Mouse (Mus musculus) CH12.LX (cell line): ENCODE data around the gene Olfr1449. TPM values are rescaled to one million over a fixed set of nuclear protein-coding genes. Genes with fewer than 3 reads are reported as not detected.

Experiments used
- DNase-seq: peaks from one replicate; pipeline ENCODE4 v3.0.0-alpha.2; 2013; ENCODE audit errors: extremely low read depth
- H3K27ac ChIP-seq: 2 replicates; pipeline ENCODE4 v1.5.1; 2012; ENCODE audit warnings: low read depth, mild to moderate bottlenecking, control low read depth, moderate library complexity; ENCODE audit not compliant: insufficient read depth
- H3K27me3 ChIP-seq: replicated peaks from 2 replicates; pipeline ENCODE3; 2012; ENCODE audit warnings: inconsistent platforms
- H3K36me3 ChIP-seq, 2 experiments: replicated peaks in 1 of 2; 2 replicates each; pipeline versions ENCODE3 to v1.6.1; 2012; ENCODE audit warnings: inconsistent platforms in 1 of 2, low read length in 1 of 2, mild to moderate bottlenecking in 1 of 2, mixed read lengths in 1 of 2, moderate library complexity in 1 of 2; ENCODE audit not compliant: control insufficient read depth in 1 of 2, insufficient read depth in 1 of 2
- H3K4me1 ChIP-seq, 2 experiments: 2 replicates each; pipeline ENCODE4 v1.6.1; 2012; ENCODE audit warnings: inconsistent platforms in 1 of 2, moderate library complexity in 1 of 2; ENCODE audit not compliant: insufficient read depth in 2 of 2, control insufficient read depth in 1 of 2
- H3K4me2 ChIP-seq: 2 replicates; pipeline ENCODE4 v1.6.1; 2012; ENCODE audit warnings: low read depth, mild to moderate bottlenecking, control low read depth; ENCODE audit not compliant: poor library complexity, insufficient read depth, severe bottlenecking
- H3K4me3 ChIP-seq, 3 experiments: fragments of 150-350 bp in 1 of 3; sonication (generic) in 1 of 3; replicated peaks in 1 of 3; 2 replicates each; pipeline versions ENCODE3 to v1.5.1; 2011 to 2012; ENCODE audit warnings: low read depth in 2 of 3, low read length in 2 of 3, mild to moderate bottlenecking in 2 of 3, moderate library complexity in 2 of 3, control low read depth in 1 of 3, improper control_type of control experiment in 1 of 3, inconsistent platforms in 1 of 3, mixed read lengths in 1 of 3; ENCODE audit not compliant: poor library complexity in 1 of 3
- H3K79me2 ChIP-seq: replicated peaks from 2 replicates; pipeline ENCODE4 v1.6.1; 2012; ENCODE audit warnings: mild to moderate bottlenecking, moderate library complexity; ENCODE audit not compliant: control insufficient read depth, poor library complexity, insufficient read depth, severe bottlenecking; ENCODE audit errors: extremely low read depth
- H3K9ac ChIP-seq: 2 replicates; pipeline ENCODE4 v1.6.1; 2012; ENCODE audit warnings: low read depth, mild to moderate bottlenecking, control low read depth, moderate library complexity; ENCODE audit not compliant: insufficient read depth
- H3K9me3 ChIP-seq: replicated peaks from 2 replicates; pipeline ENCODE3; 2012; ENCODE audit warnings: low read length, inconsistent platforms, mixed read lengths
- CHD1 ChIP-seq: IDR thresholded peaks from 2 replicates; pipeline ENCODE4 v1.6.1; 2012; ENCODE audit warnings: low read depth, low read length, improper control_type of control experiment, inconsistent platforms
- CHD2 ChIP-seq: IDR thresholded peaks from 2 replicates; pipeline ENCODE4 v1.6.1; 2011; ENCODE audit warnings: low read length, improper control_type of control experiment
- CTCF ChIP-seq, 2 experiments: IDR thresholded peaks in 1 of 2; conservative IDR thresholded peaks in 1 of 2; 2 replicates each; pipeline ENCODE4 v1.5.1; 2011 to 2012; ENCODE audit warnings: low read depth in 2 of 2, low read length in 2 of 2, improper control_type of control experiment in 1 of 2, inconsistent platforms in 1 of 2, mild to moderate bottlenecking in 1 of 2, moderate library complexity in 1 of 2
- E2F4 ChIP-seq: IDR thresholded peaks from 2 replicates; pipeline ENCODE4 v1.6.1; 2011; ENCODE audit warnings: low read depth, low read length, improper control_type of control experiment; ENCODE audit not compliant: insufficient replicate concordance
- EP300 ChIP-seq: IDR thresholded peaks from 2 replicates; pipeline ENCODE4 v1.6.1; 2011; ENCODE audit warnings: low read length, improper control_type of control experiment
- GABPA ChIP-seq: IDR thresholded peaks from 2 replicates; pipeline ENCODE4 v1.6.1; 2012; ENCODE audit warnings: low read depth, low read length, improper control_type of control experiment, inconsistent platforms; ENCODE audit not compliant: insufficient replicate concordance
- HCFC1 ChIP-seq: IDR thresholded peaks from 2 replicates; pipeline ENCODE4 v1.6.1; 2012; ENCODE audit warnings: low read depth, mild to moderate bottlenecking, inconsistent platforms, low read length, improper control_type of control experiment
- IRF4 ChIP-seq: IDR thresholded peaks from 2 replicates; pipeline ENCODE4 v1.6.1; 2014; ENCODE audit warnings: low read depth, mild to moderate bottlenecking, inconsistent platforms, low read length, improper control_type of control experiment
- JUN ChIP-seq: IDR thresholded peaks from 2 replicates; pipeline ENCODE4 v1.6.1; 2011; ENCODE audit warnings: low read depth, mild to moderate bottlenecking, low read length, improper control_type of control experiment, moderate library complexity; ENCODE audit not compliant: insufficient read depth
- MAFK ChIP-seq: IDR thresholded peaks from 2 replicates; pipeline ENCODE4 v1.6.1; 2011; ENCODE audit warnings: low read length, improper control_type of control experiment; ENCODE audit not compliant: insufficient replicate concordance
- MAZ ChIP-seq: IDR thresholded peaks from 2 replicates; pipeline ENCODE4 v1.6.1; 2012; ENCODE audit warnings: low read depth, mild to moderate bottlenecking, inconsistent platforms, low read length, improper control_type of control experiment, moderate library complexity
- MEF2A ChIP-seq: IDR thresholded peaks from 2 replicates; pipeline ENCODE4 v1.6.1; 2014; ENCODE audit warnings: low read depth, mild to moderate bottlenecking, inconsistent platforms, low read length, improper control_type of control experiment, borderline replicate concordance
- MXI1 ChIP-seq: IDR thresholded peaks from 2 replicates; pipeline ENCODE4 v1.6.1; 2011; ENCODE audit warnings: mild to moderate bottlenecking, low read depth, low read length, improper control_type of control experiment
- MYC ChIP-seq: IDR thresholded peaks from 2 replicates; pipeline ENCODE4 v1.6.1; 2011; ENCODE audit warnings: low read depth, mild to moderate bottlenecking, improper control_type of control experiment, low read length
- NELFE ChIP-seq: IDR thresholded peaks from 2 replicates; pipeline ENCODE4 v1.6.1; 2011; ENCODE audit warnings: low read depth, low read length, improper control_type of control experiment
- POLR2AphosphoS2 ChIP-seq: IDR thresholded peaks from 2 replicates; pipeline ENCODE4 v1.6.1; 2011; ENCODE audit warnings: low read depth, low read length, improper control_type of control experiment
- TCF12 ChIP-seq: IDR thresholded peaks from 2 replicates; pipeline ENCODE4 v1.6.1; 2014; ENCODE audit warnings: low read depth, mild to moderate bottlenecking, inconsistent platforms, low read length, improper control_type of control experiment
- USF2 ChIP-seq: conservative IDR thresholded peaks from 2 replicates; pipeline ENCODE4 v1.6.1; 2011; ENCODE audit warnings: low read depth, low read length, improper control_type of control experiment
- ZC3H11A ChIP-seq: IDR thresholded peaks from 2 replicates; pipeline ENCODE4 v1.6.1; 2012; ENCODE audit warnings: low read depth, mild to moderate bottlenecking, inconsistent platforms, low read length, improper control_type of control experiment
- ZMIZ1 ChIP-seq: IDR thresholded peaks from 2 replicates; pipeline ENCODE4 v1.6.1; 2012; ENCODE audit warnings: low read depth, mild to moderate bottlenecking, inconsistent platforms, low read length, improper control_type of control experiment
- ZNF384 ChIP-seq: IDR thresholded peaks from 2 replicates; pipeline ENCODE4 v1.6.1; 2012; ENCODE audit warnings: low read depth, low read length, improper control_type of control experiment, inconsistent platforms
- dilution Hi-C: fragments of 300-500 bp; cut with MboI; formaldehyde crosslinking; loops from 2 replicates; pipeline ENCODE4 v1.14.3; 2020; ENCODE audit warnings: low sequenced_read_pairs; ENCODE audit not compliant: extremely low pct_unique_long_range_greater_than_20kb, extremely low pct_ligation_motif_present
- in situ Hi-C: fragments of 300-500 bp; cut with MboI; formaldehyde crosslinking; loops from 3 replicates; pipeline ENCODE4 v1.14.3; 2019; ENCODE audit warnings: low sequenced_read_pairs, low pct_ligation_motif_present, low pct_unique_long_range_greater_than_20kb, mixed read lengths
- polyA plus RNA-seq: library from polyadenylated mRNA; unstranded; fragments of >175 nt; gene quantifications from 2 replicates; pipeline ENCODE4 v1.2.1, GENCODE M21; 2012; ENCODE audit warnings: low read depth; ENCODE audit not compliant: insufficient read length
- total RNA-seq, 2 experiments: library from RNA; depleted of rRNA; stranded (reverse); fragments of 300-350 nt in 1 of 2; fragments of >200 nt in 1 of 2; gene quantifications; 2 replicates each; pipeline ENCODE4 v1.2.3; 2012 to 2014

Gene Olfr1449
- total RNA-seq (2012; rRNA removed) (not detected in 2 replicates), total RNA-seq (2014; rRNA removed) (not detected in 2 replicates), polyA plus RNA-seq (not detected in 2 replicates)

DNA sequence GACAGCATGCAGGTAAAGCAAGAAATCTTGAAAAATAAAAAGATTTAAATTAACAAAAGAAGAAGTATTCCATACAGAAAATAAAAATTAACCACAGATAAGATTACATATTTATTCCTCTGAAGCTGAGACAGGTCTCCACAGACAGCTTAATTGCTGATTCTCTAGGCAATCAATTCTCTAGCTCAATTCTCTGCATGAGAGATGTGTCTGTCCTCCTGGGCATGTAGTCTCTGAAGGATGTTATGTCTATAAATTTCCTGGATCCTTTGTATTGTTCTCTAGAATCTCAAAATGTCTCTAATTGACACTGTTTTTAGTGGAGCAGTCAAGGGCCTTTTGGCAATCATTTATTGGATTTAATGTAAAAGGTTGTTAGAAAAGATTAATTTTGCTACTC is at the start of gene Olfr1449:
Gene Olfr1449, plus strand, starts transcription at position 301 of the 400 bp plus-strand sequence.
- DNase-seq = no peak

GRCm38 (mm10) chr19:12883555-12883954 is 47.1 kb upstream of the Olfr1449 start, which contains the start of gene Olfr1445:
Gene Olfr1445 (plus strand): TSS chr19:12883855.
- no peak within 1 kb of the TSS for H3K27ac ChIP-seq
- H3K4me3 ChIP-seq = no peak within 1 kb of the TSS
- H3K27me3 ChIP-seq = no peaks in the 10 kb centered on the region
- H3K9me3 ChIP-seq = no peaks in the 10 kb centered on the region
- no peak within 1 kb of the TSS for H3K4me2 ChIP-seq
- dilution Hi-C loops = no loop called here
- H3K36me3 ChIP-seq = no peaks in the 10 kb centered on the region
- no peaks in the 10 kb centered on the region for H3K4me1 ChIP-seq
- no peak within 1 kb of the TSS for H3K9ac ChIP-seq
- in situ Hi-C loops = no loop called here
- no peaks in the 10 kb centered on the region for H3K79me2 ChIP-seq
- DNase-seq = no peak
- TF ChIP-seq HCFC1 = no peak
- no peak for TF ChIP-seq NELFE
- TF ChIP-seq MAFK = no peak
- no peak for TF ChIP-seq CTCF (conservative IDR thresholded peaks at IDR 0.05 in 1 of 2, IDR thresholded peaks at IDR 0.05 in 1 of 2; ENCODE audit: low read depth in 2 of 2, low read length in 2 of 2)
- TF ChIP-seq JUN = no peak
- no peak for TF ChIP-seq USF2
- no peak for TF ChIP-seq IRF4
- no peak for TF ChIP-seq TCF12
- no peak for TF ChIP-seq CHD2

More for the DNA sequence above, at the start of gene Olfr1449:
- Histone ChIP-seq H3K4me3 (no peak within 1 kb of the TSS), H3K9me3 (no peaks in the 10 kb centered on the region), H3K27ac (no peak within 1 kb of the TSS), H3K36me3 (no peaks in the 10 kb centered on the region), H3K27me3 (no peaks in the 10 kb centered on the region), H3K79me2 (no peaks in the 10 kb centered on the region), H3K9ac (no peak within 1 kb of the TSS), H3K4me2 (no peak within 1 kb of the TSS), H3K4me1 (no peaks in the 10 kb centered on the region)
- in situ Hi-C loops = no loop called here
- dilution Hi-C loops = no loop called here
- TF ChIP-seq POLR2AphosphoS2 (no peak), ZNF384 (no peak), EP300 (no peak), USF2 (no peak), ZMIZ1 (no peak)

- in situ Hi-C loops (no loop called here), dilution Hi-C loops (no loop called here)
- H3K36me3 ChIP-seq = no peaks in the 10 kb centered on the region
- no peaks in the 10 kb centered on the region for H3K4me1 ChIP-seq
- no peak within 1 kb of the TSS for H3K4me3 ChIP-seq
- DNase-seq = no peak
- H3K9me3 ChIP-seq = no peaks in the 10 kb centered on the region
- H3K79me2 ChIP-seq = no peaks in the 10 kb centered on the region
- no peak within 1 kb of the TSS for H3K4me2 ChIP-seq
- H3K9ac ChIP-seq = no peak within 1 kb of the TSS
- no peak for TF ChIP-seq POLR2AphosphoS2
- TF ChIP-seq MYC = no peak
- no peak for TF ChIP-seq MEF2A
- no peak for TF ChIP-seq MAFK
- TF ChIP-seq MXI1 = no peak
- no peak for TF ChIP-seq ZMIZ1
- TF ChIP-seq CHD1 = no peak
- TF ChIP-seq MAZ = no peak
- TF ChIP-seq E2F4 = no peak
- TF ChIP-seq GABPA = no peak
- no peak for TF ChIP-seq NELFE
- TF ChIP-seq ZC3H11A = no peak
- no peaks in the 10 kb centered on the region for H3K27me3 ChIP-seq
- no peak within 1 kb of the TSS for H3K27ac ChIP-seq
These were observed 37.2 kb upstream of the Olfr1449 start, which contains the start of gene Olfr1446 for GRCm38 (mm10) chr19:12893424-12893823. Gene Olfr1446 (minus strand): TSS chr19:12893524.
